Mouse (Mus musculus) liver, adult 2 months (tissue): ENCODE data around the gene Dock3. TPM values are rescaled to one million over a fixed set of nuclear protein-coding genes. Genes with fewer than 3 reads are reported as not detected.
"Not testable (repeated sequence)": the region's sequence is repeated elsewhere in the genome, so short reads cannot be mapped to it uniquely, and the experiment has no call there.

Source experiments
- DNase-seq: peaks from one replicate; pipeline ENCODE4 v3.0.0-alpha.2; 2011; ENCODE audit warnings: low read depth, low spot score; ENCODE audit errors: extremely low read depth
- H3K27ac ChIP-seq: fragments of 200-500 bp; replicated peaks from 2 replicates; pipeline ENCODE4 v1.5.1; 2012; ENCODE audit warnings: low read depth, mild to moderate bottlenecking, control low read depth, inconsistent platforms, low read length; ENCODE audit not compliant: insufficient read depth
- H3K27me3 ChIP-seq: fragments of 200-500 bp; 2 replicates; pipeline ENCODE4 v1.6.1; 2012; ENCODE audit warnings: mild to moderate bottlenecking, moderate library complexity, low read length, inconsistent platforms; ENCODE audit not compliant: control insufficient read depth, insufficient read depth
- H3K36me3 ChIP-seq: fragments of 200-500 bp; 2 replicates; pipeline ENCODE4 v1.6.1; 2012; ENCODE audit warnings: low read length, inconsistent platforms; ENCODE audit not compliant: control insufficient read depth, insufficient read depth
- H3K4me1 ChIP-seq: fragments of 200-500 bp; 2 replicates; pipeline ENCODE4 v1.6.1; 2011; ENCODE audit warnings: low read length; ENCODE audit not compliant: control insufficient read depth, insufficient read depth
- H3K4me3 ChIP-seq: fragments of 200-500 bp; 2 replicates; pipeline ENCODE4 v1.5.1; 2011; ENCODE audit warnings: low read depth, mild to moderate bottlenecking, control low read depth, low read length, moderate library complexity; ENCODE audit not compliant: insufficient read depth
- H3K79me2 ChIP-seq: fragments of 200-500 bp; 2 replicates; pipeline ENCODE4 v1.6.1; 2012; ENCODE audit warnings: inconsistent platforms, mild to moderate bottlenecking, low read length, moderate library complexity; ENCODE audit not compliant: control insufficient read depth, insufficient read depth
- H3K9ac ChIP-seq: fragments of 200-500 bp; 2 replicates; pipeline ENCODE4 v1.6.1; 2012; ENCODE audit warnings: low read depth, mild to moderate bottlenecking, control low read depth, inconsistent platforms, low read length
- CTCF ChIP-seq: fragments of 200-500 bp; IDR thresholded peaks from 2 replicates; pipeline ENCODE4 v1.5.1; 2011; ENCODE audit warnings: low read depth, low read length, control low read depth
- POLR2A ChIP-seq: fragments of 200-500 bp; IDR thresholded peaks from 2 replicates; pipeline ENCODE4 v1.6.1; 2011; ENCODE audit warnings: low read length, control low read depth; ENCODE audit not compliant: insufficient read depth; ENCODE audit errors: extremely low read depth
- WGBS: fragments of 180-500 bp; shearing (Covaris S2); methylation state at CpG from one replicate; pipeline ENCODE4 v1.1.7; 2018; 5-methylcytosine and 5-hydroxymethylcytosine counted together
- polyA plus RNA-seq: library from polyadenylated mRNA; depleted of rRNA; stranded (reverse); fragments of >200 nt; gene quantifications from 2 replicates; pipeline ENCODE4 v1.2.3, GENCODE M21; 2012
- total RNA-seq: library from RNA; depleted of rRNA; stranded (reverse); fragments of >200 nt; gene quantifications from 2 replicates; pipeline ENCODE4 v1.2.3, GENCODE M21; 2014

The Dock3 gene
- total and polyA plus RNA-seq, 2 experiments: not detected

DNA sequence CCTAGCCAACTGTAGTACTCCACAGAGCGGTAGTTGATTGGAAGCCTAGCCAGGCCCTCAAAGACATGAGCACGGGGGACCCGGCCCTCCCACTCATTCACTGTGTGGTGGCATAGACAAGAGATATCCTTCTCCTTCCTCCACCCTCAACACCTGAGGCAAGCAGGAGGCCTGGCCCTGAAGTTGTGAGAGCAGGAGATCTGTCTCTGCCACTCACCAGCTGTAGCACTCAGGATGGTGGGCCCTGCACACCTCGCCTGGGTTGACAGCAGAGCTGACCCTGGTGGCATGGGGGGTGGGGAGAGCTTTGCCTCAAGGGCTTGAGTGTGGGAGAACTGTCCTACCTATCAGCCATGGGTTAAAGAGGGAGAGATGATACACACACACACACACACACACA is 65.9 kb downstream of the Dock3 start:
- no peak for DNase-seq
- 85% methylated on average over 4 of the region's 4 CpGs for WGBS
- Histone ChIP-seq H3K27ac (no peak overlapping the region), H3K36me3 (no peaks in the 10 kb centered on the region), H3K4me1 (no peaks in the 10 kb centered on the region), H3K4me3 (no peak overlapping the region), H3K9ac (no peak overlapping the region), H3K27me3 (no peaks in the 10 kb centered on the region), H3K79me2 (no peaks in the 10 kb centered on the region)
- no peak for TF ChIP-seq POLR2A
- TF ChIP-seq CTCF: no peak

DNA sequence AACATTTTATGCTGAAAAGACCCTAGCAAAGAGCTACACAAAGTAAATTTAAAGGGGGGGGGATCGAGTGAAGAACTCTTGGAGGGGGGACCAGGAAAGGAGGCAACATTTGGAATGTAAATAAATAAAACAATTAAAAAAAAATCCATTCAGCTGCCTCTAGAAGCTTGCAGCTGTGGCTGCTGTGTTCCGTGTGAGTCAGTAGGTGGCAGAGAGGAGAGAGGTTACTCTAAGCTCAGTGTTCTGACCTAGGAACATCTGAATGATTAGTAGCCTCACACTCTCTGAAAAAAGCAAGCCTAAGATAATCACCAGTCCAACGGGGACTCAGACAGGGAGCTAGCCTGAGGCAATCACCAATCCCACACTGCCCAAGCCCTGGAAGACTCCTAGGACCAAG is 66.9 kb downstream of the Dock3 start:
- H3K79me2 ChIP-seq: no peaks in the 10 kb centered on the region
- TF ChIP-seq POLR2A (no peak), CTCF (no peak; the same call in 1 of the 2 replicates)
- H3K4me1 ChIP-seq: no peaks in the 10 kb centered on the region
- no peaks in the 10 kb centered on the region for H3K36me3 ChIP-seq
- WGBS: 8% methylated on average over 3 of the region's 3 CpGs
- no peak for DNase-seq
- no peak overlapping the region for H3K9ac ChIP-seq
- no peak overlapping the region for H3K4me3 ChIP-seq
- H3K27ac ChIP-seq: no peak overlapping the region
- no peaks in the 10 kb centered on the region for H3K27me3 ChIP-seq

DNA sequence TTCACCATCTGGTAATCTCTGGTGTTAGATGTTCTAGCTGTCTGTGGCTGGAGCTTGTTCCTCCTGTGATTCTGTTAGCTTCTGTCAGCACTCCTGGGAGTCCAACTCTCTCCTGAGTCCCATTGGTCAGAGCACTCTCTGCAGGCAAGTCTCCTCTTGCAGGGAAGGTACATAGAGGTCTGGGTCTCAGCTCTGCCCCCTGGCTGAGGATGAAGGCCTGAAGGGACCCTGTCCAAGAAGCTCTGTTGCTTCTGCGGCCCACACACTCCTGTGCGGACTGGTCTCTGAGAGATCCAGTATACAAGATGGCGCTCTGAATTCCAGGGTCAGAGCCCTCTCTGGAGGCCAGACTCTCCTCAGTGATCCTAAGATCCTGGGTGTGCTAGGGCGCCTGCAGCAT is 75.3 kb downstream of the Dock3 start:
- H3K27ac ChIP-seq, H3K27me3 ChIP-seq, H3K4me3 ChIP-seq, H3K9ac ChIP-seq, DNase-seq, H3K4me1 ChIP-seq, H3K36me3 ChIP-seq, H3K79me2 ChIP-seq: not testable (repeated sequence)
- 75% methylated on average over 4 of the region's 4 CpGs for WGBS

GRCm38 (mm10) chr9:107112791-107113190 is 118.9 kb downstream of the Dock3 start:
- H3K9ac ChIP-seq: no peak overlapping the region
- no peak overlapping the region for H3K4me3 ChIP-seq
- no peaks in the 10 kb centered on the region for H3K79me2 ChIP-seq
- 58% methylated on average over 3 of the region's 3 CpGs for WGBS
- no peaks in the 10 kb centered on the region for H3K36me3 ChIP-seq
- no peak for TF ChIP-seq POLR2A
- no peak for TF ChIP-seq CTCF
- no peaks in the 10 kb centered on the region for H3K27me3 ChIP-seq
- no peak for DNase-seq
- H3K27ac ChIP-seq: no peak overlapping the region
- no peaks in the 10 kb centered on the region for H3K4me1 ChIP-seq

- Histone ChIP-seq H3K27me3 (no peaks in the 10 kb centered on the region), H3K4me3 (no peak overlapping the region), H3K9ac (no peak overlapping the region), H3K36me3 (no peaks in the 10 kb centered on the region), H3K27ac (no peak overlapping the region), H3K79me2 (no peaks in the 10 kb centered on the region), H3K4me1 (no peaks in the 10 kb centered on the region)
- TF ChIP-seq POLR2A (no peak), CTCF (no peak)
- WGBS: 53% methylated on average over 2 of the region's 2 CpGs
- DNase-seq: no peak
Observed at GRCm38 (mm10) chr9:107112056-107112455, 119.7 kb downstream of the Dock3 start.

DNA sequence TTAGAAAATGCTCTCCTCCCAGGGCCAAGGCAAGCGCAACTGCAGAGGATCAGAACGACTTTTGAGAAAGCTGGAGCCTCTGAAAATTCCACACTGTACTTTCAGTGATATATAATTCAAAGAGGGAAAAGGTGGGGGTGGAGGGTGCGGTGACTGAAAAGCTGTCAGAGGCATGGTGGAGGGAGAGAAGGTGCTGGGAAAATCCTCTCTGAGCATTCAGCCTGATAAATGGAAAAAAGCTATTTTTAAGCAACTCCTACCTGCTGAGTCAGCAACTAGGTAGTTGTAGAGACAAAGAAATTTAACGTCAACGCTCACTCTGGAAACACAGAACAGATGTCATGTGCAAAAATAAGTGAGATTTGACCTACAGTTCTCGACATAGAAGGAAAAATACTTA is 132.2 kb downstream of the Dock3 start:
- TF ChIP-seq POLR2A: no peak
- no peak for TF ChIP-seq CTCF
- Histone ChIP-seq H3K9ac (no peak overlapping the region), H3K79me2 (no peaks in the 10 kb centered on the region), H3K27me3 (no peaks in the 10 kb centered on the region), H3K4me3 (no peak overlapping the region), H3K4me1 (no peaks in the 10 kb centered on the region), H3K36me3 (no peaks in the 10 kb centered on the region), H3K27ac (no peak overlapping the region)
- DNase-seq: no peak
- 74% methylated on average over 6 of the region's 6 CpGs for WGBS

DNA sequence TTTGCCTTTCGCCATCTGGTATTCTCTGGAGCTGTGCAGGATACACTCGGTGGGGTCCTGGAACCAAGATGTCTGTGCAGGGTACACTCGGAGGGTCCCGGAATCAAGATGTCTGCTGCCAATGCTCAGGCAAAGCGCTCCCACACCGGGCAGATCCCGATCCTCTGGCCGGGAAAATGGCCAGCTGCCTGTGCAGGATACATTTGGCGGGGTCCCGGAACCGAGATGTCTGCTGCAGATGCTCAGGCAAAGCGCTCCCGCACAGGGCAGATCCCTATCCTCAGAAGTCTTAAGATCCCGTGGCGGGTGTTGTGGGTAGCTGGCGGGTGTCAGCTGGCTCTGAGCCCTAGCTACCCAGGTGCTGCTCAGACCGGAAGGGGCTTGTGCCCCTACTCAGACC is 142.3 kb downstream of the Dock3 start:
- H3K27ac ChIP-seq, H3K79me2 ChIP-seq, DNase-seq, H3K36me3 ChIP-seq, H3K9ac ChIP-seq, H3K27me3 ChIP-seq, H3K4me3 ChIP-seq, H3K4me1 ChIP-seq: not testable (repeated sequence)
- WGBS: 50% methylated on average over 17 of the region's 17 CpGs
